Mouse (Mus musculus): Measurements from ENCODE around the gene Plekhh1. TPM values are rescaled to one million over a fixed set of nuclear protein-coding genes. Genes with fewer than 3 reads are reported as not detected.

Plekhh1 gene
- total RNA-seq, 1 experiment from 2014 or later: 2.1 TPM

DNA sequence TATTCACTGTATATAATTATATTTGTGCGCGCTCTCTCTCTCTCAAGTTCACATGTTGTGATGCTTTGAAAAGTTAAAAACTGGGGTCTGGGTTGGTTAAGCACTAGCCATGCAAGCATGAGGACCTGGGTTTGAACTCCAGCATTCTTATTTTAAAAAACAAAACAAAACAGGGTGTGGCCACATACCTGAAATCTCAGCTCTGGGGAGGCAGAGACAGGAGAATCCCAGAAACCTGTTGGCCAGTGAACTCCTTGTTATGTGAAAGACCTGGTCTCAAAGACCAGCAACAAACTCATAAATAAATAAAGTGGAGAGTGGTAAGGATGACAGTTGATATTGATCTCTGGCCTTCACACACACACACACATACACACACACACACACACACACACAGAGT lies 5.4 kb downstream of the Plekhh1 start:
- no peak for DNase-seq

DNA sequence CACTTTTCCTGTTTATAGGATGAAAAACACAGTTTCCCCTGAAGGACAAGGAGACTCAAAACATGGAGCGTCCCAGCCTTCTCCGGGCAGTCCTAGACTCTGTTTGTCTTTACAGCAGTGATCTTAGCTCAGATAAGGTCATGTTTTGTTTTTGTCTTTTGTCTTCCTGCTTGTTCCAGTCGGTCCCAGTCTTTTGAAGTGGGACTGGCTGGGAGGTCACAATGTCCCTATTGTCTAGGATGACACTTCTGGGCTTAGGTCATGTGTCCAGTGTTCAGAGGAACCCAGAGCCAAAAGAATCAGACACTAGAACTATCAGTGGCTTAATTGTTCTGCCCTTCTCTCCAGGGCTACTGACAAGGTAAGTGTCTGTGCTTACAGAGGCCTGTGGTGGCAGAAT lies 6.4 kb downstream of the Plekhh1 start:
- no peak for DNase-seq

DNA sequence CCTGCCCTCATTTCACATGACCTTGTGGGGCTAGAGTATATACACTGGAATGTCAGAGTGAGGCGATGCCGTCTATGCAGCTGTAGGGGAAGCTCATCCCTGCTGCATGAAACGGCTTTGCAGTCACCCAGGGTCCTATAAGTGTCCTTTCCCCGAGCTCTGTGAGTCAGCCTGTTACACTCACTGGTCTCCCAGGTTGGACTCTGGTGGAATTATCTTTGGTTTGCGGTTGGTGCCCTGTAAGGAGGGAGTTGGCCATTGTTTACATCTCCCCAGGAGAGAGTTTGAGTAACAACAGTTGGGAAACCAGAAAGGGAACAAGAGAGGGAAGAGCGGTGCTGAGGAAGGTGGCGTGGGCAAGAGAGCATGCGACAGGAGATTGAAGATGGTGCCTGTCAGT lies 10.7 kb downstream of the Plekhh1 start:
- DNase-seq: no peak

DNA sequence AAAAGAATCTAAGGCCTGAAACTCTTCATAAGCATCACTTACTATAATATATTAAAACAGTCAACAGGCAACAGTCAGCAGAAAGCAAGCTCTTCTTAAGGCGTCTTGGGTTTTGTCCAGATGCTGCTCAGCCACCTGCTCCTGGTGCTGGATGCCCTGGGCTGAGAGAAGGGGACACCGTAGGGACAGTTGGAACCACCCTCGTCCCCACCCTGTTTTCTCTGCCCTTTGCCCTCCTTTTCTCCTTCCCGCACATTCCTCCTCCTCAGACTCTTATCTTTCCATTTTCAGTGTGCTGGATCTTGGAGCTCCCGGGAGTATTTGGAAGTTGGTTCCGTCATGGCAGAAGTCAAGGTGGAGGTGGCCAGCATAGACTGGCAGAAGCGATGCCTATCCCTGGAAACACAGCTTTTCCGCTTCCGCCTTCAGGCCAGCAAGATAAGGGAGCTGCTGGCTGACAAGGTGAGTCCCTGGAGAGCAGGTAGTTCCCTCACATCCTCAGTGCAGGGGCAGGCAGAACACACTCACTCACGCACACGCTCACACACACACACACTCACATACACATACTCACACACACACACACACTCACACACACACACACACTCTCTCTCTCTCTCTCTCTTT lies 11.4 kb downstream of the Plekhh1 start:
- DNase-seq: no peak

DNA sequence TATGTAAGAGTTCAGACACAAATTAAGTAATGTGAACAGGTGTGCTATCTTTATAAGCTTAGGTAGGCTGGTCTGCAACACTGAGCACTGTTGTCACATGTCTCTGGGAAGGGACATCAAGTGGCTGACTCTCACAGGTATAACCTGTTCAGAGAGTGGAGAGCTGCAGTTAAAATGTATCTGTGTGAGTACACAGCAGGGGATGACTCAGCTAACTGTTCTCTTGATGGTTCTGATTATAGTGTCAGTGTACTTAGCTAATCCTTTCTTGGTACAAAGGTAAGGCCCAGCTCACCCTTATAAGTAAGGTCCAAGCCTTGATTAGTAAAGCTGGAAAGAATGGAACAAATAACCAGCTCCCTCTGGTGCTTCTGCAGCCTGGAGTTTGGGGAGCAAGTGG lies 12.5 kb downstream of the Plekhh1 start:
- no peak for DNase-seq

DNA sequence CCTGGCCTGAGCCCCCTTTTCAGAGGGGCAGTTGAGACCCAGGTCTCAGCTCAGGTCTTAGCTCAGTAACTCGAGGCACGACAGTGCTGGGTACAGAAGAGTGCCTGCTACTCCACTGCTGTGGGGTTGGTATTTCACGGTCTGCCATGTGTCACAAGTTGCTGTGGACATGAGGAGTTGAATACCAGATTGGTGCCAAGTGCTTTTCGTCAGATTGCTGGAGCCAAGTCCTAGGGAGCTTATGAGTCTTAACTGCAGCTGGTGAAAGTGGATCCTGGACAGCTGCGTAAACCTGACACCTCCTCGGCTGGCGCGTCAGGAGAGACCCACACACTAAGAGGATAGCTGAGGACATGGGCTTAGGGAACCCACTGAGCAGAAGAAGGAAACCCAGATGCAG lies 15.7 kb downstream of the Plekhh1 start:
- no peak for DNase-seq

DNA sequence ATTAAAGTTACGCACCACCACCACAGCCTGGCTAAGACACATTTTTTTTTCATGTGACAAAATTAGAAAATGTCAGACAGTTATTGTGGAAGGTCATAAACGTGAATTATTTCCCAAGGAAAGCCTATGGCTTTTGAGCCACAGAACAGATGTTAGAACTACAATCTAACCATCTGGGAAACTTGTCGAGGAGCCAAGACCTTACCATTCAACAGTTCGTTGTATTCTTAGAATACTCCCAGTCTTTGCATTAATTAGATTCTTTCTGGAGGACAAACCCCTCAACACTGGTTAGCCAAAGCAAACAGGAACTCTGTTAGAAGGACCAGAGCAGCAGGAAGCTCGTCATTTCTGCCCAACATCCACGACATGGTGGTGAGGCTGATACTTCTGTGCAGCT lies 17.2 kb downstream of the Plekhh1 start:
- no peak for DNase-seq

DNA sequence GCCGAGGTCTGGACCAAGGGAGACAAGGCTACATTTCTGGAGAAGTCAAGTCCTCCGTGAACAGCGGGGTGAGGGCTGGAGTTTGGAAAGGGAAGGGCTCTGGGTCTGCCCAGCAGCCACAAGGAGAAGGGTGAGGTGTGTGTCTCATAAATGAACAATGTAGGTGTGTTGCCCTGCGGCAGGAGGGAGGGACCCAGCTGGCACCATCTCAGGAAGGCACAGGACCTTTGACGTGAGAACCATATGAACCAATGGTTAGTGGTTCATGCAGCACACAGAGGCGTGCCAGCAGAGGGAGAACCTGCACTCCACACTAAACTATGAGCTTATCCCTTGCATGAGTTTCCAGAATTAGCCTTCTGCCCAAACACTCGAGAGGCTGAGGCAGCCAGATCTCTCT lies 18.2 kb downstream of the Plekhh1 start:
- no peak for DNase-seq

DNA sequence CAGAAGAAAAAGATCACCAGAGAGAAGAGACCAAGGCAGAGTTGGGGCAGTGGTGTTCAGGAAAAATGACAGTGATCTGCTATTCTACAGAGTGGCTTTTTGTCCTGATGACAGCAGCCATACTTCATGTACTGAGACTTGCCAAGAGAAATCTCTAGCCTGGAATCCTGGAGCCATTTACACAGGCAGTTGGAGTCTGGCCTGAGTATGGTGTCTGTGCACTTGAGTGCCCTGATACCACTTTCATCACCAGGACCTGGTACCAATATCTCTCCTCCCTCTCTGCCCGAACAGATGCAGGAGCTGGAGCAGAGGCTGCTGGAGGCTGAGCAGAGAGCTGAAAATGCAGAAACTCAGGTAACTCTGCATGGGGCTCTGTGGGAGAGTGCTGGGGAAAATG lies 19.9 kb downstream of the Plekhh1 start:
- DNase-seq: no peak

DNA sequence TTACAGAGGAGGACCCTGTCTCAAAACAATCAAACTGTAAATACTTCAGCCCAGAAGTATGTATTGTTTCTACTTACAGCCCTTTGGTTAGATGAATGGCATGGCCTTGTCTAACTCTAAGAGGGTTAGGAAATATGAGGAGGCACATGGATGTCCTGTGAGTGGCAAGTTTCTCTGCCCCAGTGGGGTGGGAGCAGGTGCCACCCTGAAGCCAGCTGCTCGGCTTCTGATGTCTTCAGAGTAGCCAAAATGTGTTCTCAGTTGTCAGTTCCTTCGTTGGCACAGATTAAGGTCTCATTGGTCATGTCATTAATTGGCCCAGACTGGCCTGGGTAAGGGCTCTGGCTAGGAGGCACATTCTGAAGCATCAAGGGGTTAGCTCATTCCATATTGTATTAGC lies 20.8 kb downstream of the Plekhh1 start:
- no peak for DNase-seq

DNA sequence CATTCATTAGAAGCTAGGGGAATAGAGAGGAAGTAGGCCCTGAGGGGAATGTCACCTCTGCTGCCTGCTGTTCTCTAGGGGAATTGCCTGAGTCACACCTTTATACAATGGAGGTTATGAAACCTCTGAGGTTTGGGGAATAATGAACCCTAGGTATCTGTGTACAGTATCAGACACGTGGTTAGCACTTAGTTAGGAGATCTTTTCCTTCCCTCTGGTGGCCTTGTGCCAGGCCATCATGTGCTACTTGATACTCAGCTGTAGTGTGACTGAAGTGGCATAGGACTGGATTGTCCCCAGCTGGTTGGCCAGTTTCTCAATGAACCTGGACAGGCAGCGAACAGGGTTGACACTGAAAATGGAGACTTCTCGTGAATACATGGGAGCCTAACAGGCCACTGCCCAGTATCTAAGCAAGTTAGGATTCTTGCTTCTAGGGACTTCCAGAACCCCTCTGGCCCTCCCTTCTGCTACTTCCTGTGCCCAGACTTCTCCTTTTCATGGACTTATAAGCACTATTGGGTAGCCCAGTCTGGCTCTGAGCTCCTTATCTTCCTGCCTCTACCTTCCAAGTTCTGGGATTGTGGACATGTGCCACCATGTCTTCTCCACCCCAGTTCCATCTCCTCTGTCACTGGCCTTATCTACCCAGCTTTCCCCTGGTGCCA lies 21.7 kb downstream of the Plekhh1 start:
- DNase-seq: no peak

DNA sequence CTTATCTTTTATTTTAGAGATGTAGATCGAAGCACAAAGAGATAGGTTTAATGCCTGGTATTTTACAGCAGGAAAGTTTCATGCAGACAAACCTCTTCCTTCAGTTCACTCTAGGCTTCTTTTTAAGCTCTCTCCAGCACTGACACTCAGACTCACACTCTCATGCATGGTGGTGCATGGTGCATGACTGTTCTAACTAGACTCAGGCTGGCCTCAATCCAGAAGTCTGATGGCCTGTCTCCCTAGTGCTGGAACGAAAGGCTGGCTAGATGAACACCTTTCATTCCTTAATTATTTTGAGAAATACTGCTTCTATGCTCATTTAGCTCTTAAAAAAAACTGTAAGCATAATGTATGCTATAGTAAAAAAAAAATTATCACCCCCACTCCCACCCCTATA lies 23.1 kb downstream of the Plekhh1 start:
- no peak for DNase-seq

DNA sequence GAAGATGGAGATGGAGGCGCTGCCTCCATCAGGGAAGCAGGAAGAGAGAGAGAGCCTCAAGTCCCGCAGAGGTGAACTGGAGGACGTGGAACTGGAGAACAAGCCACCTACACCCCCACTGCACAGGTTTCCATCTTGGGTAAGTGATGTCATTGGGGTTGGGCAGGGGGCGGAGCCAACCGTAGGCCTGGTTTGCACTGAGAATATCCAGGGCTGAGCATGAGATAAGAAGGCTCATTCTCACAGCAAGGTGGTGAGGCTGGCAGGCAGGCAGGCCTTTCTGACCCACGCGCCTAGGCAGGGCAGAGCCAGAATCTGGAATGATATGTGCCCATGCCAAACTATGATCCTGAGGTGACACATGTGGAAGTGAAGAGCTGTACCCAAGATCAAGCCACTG lies 26.3 kb downstream of the Plekhh1 start:
- DNase-seq: no peak

DNA sequence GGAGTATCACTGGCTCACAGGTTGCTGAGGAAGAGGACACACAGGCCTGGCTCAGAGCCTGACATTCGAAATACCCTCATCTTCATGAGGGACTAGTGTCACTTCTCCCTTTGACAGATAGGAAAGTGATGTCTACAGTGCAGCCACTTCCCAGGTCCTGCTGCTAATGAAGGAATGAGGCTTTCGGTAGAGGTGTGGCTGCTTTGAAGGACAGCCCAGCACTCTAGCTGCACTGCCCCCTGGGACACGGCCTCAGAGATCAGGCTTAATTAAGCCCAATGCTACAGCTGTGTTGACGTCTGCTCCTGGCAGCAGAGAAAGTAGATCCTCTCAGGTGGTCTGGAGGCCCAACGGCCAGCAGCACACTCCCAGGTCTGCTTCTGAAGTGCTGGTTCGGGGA lies 30.6 kb downstream of the Plekhh1 start:
- no peak for DNase-seq

DNA sequence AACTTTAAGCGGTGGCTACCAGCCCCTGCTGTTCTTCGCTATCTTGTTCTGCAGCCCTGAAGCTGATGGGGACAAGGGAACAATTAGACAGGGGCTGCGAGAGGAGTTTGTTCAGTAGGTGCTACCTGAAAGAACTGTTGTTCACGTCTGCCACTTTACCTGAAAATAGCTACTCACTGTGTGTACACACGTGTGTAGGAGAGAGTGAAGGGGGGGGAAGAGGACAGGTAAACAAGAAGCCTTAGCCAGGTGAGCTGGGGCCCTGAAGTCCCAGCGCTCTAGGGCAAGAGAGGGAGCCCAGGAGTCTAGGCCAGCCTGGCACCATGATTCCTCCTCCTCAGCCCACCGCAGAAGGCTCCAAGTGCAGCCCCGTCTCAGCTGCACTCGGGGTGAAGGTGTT lies 31.2 kb downstream of the Plekhh1 start:
- DNase-seq: no peak

DNA sequence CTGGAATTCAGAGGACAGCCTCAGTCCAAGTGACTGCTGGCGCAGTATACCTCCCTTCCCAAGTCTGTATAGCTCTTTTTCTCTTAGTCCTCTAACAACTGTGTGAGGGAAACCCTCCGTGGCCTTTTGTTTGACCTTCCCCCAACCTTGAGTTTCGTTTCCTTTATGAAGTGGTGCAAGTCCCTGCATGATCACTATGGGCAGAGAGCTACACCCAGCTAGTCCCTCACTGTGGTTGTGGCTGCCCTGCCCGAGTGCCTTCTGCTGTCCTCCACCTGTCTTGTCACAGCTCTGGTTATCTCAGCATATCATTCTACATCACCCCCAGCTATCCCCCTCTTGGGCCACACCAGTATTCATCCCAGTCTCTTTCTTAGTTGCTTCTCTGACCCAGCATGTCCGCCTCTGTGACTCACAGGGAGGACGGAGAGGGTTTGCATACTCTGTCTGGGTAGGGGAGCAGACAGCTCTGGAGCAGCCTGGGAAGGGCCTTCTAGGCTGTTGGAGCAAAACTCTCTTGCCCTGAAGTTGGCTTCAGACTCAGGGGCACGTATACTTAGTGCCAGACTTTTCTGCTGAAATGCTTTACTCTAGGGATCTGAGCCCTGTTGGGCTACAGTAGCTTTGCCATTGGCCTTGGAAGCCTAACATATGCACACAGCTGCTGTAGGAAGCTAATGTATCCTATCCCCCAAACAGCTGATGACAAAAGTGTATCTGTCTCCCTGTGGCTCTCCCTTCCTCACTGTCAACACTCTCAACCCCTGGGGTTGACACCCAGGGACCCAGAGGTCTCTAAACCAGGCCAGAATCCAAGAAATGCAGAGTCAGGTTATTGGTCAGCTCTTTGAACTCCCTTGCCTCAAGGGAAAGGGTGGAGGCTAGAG lies 32.0 kb downstream of the Plekhh1 start:
- no peak for DNase-seq

DNA sequence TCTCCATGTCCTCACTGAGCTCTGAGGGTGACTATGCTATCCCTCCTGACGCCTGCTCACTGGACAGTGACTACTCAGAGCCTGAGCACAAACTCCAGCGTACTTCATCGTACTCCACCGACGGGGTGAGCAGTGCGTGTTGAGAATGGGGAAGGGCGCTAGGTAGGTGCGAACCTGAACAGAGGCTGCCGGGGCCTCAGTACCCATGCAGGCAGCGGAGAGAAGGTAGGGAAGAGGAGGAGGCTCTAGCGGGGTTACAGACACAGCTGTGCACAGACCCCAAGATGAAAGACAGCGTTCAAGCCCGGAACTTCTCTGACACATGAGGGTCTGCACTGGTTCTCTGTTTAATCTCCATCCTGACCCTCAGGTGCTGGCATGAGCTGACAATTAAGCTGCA lies 35.5 kb downstream of the Plekhh1 start:
- DNase-seq: no peak

DNA sequence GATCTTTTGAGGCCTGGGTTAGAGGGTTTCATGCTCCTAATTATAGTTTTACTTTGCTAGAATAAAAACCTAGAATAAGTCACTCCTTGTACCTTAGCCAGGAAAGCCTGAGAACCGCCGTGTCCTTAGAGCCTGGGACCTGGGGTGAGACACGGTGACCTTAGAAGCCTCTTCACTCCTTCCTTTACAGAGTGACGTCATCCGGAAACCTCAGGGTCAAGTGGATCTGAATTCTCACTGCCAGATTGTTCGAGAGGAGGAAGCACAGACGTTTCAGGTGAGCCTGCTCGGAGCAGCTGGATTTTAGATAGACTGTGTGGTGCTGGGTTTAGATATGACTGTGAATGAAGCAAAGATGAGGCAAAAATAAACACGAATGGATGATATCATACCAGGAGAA lies 37.5 kb downstream of the Plekhh1 start:
- no peak for DNase-seq

DNA sequence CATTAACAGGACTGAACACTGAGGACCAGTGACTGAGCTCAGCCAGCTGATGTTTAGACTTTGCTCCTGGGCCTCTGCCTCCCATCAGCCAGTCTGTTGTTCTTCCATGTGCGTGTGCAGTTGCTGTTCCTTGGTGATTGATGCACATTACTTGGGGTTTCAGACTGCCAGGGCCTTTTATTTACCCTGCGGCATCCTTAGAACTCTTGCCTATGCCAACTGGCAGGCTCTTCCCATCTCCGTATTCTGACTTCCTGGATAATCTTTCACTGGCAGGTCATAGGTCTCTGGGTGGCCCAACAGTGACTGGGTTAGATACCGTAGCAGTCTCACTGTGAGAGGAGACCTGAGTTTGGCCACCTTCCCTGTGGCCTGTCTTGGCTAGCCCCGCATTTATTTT lies 38.6 kb downstream of the Plekhh1 start:
- no peak for DNase-seq

DNA sequence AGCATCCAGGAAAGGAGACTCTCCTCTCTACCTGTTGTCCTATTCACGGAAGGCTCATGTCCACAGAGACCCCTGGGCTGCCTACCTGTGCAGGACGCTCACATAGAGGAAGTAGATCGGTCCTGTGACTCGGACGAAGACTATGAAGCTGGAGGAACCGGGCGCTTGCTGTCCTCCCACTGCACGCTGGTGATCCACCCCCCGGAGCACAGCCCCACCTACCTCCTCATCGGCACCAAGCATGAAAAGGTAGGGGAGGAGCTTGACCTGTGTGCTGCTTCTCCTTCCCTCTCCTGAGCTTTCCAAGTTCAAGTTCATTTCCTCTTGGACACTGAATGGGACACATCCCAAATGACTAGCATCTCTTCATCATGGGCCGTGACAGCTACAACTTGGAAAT lies 39.3 kb downstream of the Plekhh1 start:
- DNase-seq: no peak

DNA sequence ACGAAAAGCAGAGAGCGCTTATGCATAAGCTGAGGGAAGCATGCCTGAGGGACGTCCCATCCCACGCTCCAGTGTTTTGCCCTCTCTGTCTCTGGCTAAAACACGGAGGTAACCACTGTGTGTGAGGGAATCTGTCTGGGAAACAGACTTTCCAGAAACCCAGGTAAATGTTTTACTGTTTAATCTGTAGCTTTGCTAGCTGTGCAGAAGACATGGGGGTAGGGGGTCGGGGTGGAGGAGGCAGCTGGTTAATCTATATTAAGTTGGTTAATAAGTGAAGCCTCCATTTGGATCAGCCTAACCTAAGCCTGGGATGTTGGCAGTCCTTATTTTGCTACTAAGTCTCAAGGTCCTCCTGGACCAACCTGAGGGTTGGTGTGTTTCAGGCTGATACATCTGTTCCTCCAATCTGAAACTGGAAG lies 40.2 kb downstream of the Plekhh1 start:
- no peak for DNase-seq

DNA sequence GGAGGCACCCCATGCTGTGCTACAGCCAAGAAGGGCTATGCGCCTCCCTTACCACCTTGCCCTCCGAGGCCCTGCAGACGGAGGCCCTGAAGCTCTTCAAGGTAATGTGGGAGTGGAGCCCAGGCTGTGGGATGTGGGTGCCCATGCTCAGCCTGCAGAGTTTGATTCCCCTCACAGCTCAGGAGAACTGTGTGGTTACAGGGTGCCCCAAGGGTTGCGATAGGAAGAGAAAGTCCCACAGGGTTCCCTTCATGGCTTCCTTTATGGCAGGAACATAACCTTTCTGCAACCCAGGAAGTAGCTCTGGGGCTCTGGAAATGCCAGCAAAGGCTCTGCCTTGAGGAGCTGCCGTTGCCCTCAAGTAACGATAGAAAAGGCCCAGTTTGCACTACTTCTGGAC lies 41.0 kb downstream of the Plekhh1 start:
- no peak for DNase-seq

DNA sequence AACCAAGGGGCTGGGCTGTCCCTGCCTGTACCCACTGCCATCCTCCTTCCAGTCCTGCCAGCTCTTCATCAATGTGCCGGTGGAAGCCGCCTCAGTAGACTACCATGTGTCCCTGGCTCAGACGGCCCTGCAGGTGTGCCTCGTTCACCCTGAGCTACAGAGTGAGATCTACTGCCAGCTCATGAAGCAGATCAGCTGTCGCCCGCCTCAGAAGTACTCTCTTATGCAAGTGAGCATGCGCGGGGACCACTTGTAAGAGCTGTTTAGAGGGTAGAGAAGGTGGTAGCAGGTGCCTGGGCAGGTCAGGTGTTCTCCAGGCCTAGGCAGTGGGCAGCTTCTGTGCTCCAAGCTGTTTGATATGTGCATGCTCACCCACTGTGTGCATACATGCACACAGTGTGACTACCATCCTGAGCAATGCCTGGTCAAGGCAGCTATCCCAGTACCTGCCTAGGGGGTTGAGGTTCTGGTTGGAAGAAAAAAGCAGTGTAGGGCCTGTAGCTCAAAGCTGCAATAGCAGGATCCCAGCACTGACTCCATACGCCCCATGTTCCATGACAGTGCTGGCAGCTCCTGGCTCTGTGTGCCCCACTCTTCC lies 41.9 kb downstream of the Plekhh1 start:
- no peak for DNase-seq
